Mouse (Mus musculus) forebrain, embryonic 10.5 days (tissue): ENCODE measurements around the gene Ldah. TPM values are rescaled to one million over a fixed set of nuclear protein-coding genes. Genes with fewer than 3 reads are reported as not detected.

Experiments used
- DNase-seq: peaks from one replicate; pipeline ENCODE4 v3.0.0-alpha.2; 2017; ENCODE audit warnings: low spot score; ENCODE audit errors: extremely low spot score
- H3K27ac ChIP-seq: fragments of 300-500 bp; sonication (generic); 2 replicates; pipeline ENCODE4 v1.5.1; 2016; ENCODE audit warnings: mild to moderate bottlenecking
- H3K27me3 ChIP-seq: fragments of 300-500 bp; sonication (generic); 2 replicates; pipeline ENCODE4 v1.6.1; 2016; ENCODE audit warnings: mild to moderate bottlenecking; ENCODE audit not compliant: poor library complexity, severe bottlenecking
- H3K36me3 ChIP-seq: fragments of 300-500 bp; sonication (generic); replicated peaks from 2 replicates; pipeline ENCODE4 v1.6.1; 2016; ENCODE audit warnings: mild to moderate bottlenecking, moderate library complexity
- H3K4me1 ChIP-seq: fragments of 300-500 bp; sonication (generic); 2 replicates; pipeline ENCODE4 v1.6.1; 2016
- H3K4me3 ChIP-seq: fragments of 300-500 bp; sonication (generic); 2 replicates; pipeline ENCODE4 v1.5.1; 2016; ENCODE audit warnings: mild to moderate bottlenecking, moderate library complexity
- H3K9me3 ChIP-seq: fragments of 300-500 bp; sonication (generic); 2 replicates; pipeline ENCODE4 v1.6.1; 2016; ENCODE audit warnings: mild to moderate bottlenecking, moderate library complexity
- WGBS: fragments of 180-500 bp; shearing (Covaris S2); methylation state at CpG from one replicate; pipeline ENCODE4 v1.1.7; 2016; 5-methylcytosine and 5-hydroxymethylcytosine counted together
- polyA plus RNA-seq: library from polyadenylated mRNA; unstranded; fragments of >200 nt; fragmentation: Nextera tagmentation; extraction: Ambion mirVana; gene quantifications from 2 replicates; pipeline ENCODE4 v1.2.1, GENCODE M21; 2016

The Ldah gene
- polyA plus RNA-seq, 1 experiment from 2014 or later: 70.4 TPM

DNA sequence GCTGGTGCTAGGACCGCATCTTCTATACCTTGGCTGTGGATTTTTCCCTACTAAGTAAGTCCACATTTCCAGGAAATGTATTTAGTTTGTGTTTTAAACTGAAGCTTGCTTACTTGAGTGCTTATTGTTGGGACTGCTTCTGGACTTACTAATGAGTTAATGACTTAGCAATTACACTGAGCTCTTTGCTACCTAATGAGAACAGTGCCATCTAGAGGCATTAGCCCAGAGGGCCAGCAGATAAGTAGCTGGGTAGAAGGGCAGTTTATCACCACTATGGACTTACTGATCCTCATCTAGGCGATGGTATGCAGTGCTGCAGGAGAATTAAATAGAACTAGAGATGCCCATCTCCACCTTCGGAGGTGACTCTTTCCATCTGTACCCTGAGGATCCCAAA is 24.8 kb downstream of the Ldah start:
- Histone ChIP-seq H3K36me3 (peaks cover 14% of the 10 kb centered on the region), H3K27ac (no peak overlapping the region), H3K9me3 (no peaks in the 10 kb centered on the region), H3K4me1 (no peaks in the 10 kb centered on the region), H3K4me3 (no peak overlapping the region), H3K27me3 (no peaks in the 10 kb centered on the region)
- DNase-seq: no peak
- 89% methylated on average over 3 of the region's 3 CpGs for WGBS

DNA sequence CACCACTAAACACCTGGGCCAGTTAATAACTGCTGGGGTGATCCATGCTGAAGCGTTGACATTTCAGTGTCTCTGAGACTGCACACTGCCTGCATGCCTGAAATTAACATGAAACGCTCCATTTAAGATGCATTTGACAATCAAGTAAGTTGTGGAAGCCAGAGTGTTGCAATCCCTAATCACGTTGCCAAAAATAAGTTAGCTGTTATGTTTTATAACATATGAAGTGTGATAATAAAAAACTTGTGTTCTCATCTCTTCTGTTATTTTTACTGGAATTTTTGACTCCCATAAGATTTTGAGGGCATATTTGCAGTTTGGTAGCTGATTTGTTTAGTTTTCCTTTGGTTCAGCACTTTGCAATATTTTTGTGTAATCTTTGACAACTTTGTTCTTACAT is 34.3 kb downstream of the Ldah start:
- no peak overlapping the region for H3K27ac ChIP-seq
- no peaks in the 10 kb centered on the region for H3K9me3 ChIP-seq
- H3K27me3 ChIP-seq: no peaks in the 10 kb centered on the region
- WGBS: 89% methylated on average over 3 of the region's 3 CpGs
- peaks cover 8% of the 10 kb centered on the region for H3K36me3 ChIP-seq
- H3K4me3 ChIP-seq: no peak overlapping the region
- DNase-seq: no peak
- H3K4me1 ChIP-seq: no peaks in the 10 kb centered on the region

DNA sequence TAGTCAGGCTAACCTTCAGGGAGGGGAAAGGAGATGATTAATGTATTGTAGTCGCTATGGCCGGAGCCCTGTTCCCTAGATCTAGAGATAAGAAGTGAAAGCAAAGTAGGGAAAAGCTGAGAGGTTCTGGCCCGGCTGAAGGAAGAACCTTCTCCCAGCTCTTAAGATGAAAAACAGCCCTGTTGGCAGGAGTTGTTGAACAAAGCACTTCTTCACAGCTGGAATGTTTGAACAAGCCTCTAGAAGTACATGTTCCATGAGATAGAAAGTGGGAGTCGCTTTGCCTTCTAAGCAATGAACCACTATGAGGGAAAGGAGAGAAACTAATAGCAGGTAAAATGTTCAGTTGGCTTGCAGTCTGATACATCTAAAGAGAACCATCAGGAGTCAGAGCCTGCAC is 36.8 kb downstream of the Ldah start:
- Histone ChIP-seq H3K9me3 (no peaks in the 10 kb centered on the region), H3K36me3 (no peaks in the 10 kb centered on the region; the same call in 1 of the 2 replicates), H3K4me3 (no peak overlapping the region), H3K4me1 (peaks cover 4% of the 10 kb centered on the region; the same call in 1 of the 2 replicates), H3K27ac (no peak overlapping the region), H3K27me3 (no peaks in the 10 kb centered on the region)
- 90% methylated on average over 4 of the region's 4 CpGs for WGBS
- DNase-seq: no peak

DNA sequence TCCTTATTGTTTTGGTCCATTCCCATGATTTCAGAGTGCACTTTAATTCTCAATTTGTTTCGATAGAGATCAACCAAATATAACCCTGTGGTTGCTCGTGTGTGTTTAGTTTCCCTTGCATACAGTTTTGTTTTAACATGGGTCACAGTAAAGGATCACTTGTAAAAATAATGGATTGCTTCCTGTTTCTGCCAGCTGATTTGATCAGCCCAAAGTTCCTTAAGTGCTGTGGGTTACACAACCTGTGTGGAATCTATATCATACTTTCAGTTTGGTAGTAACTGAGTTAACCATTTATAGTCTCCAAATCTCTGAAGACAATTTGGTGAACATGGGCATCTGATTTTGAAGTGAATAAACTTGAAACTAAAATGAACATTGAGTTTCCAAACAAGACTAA is 52.4 kb downstream of the Ldah start:
- Histone ChIP-seq H3K4me1 (peaks cover 7% of the 10 kb centered on the region), H3K9me3 (no peaks in the 10 kb centered on the region), H3K27me3 (no peaks in the 10 kb centered on the region), H3K4me3 (no peak overlapping the region), H3K36me3 (peaks cover 5% of the 10 kb centered on the region; the same call in 1 of the 2 replicates), H3K27ac (no peak overlapping the region)
- DNase-seq: no peak
- WGBS: 90% methylated on average over 2 of the region's 2 CpGs

DNA sequence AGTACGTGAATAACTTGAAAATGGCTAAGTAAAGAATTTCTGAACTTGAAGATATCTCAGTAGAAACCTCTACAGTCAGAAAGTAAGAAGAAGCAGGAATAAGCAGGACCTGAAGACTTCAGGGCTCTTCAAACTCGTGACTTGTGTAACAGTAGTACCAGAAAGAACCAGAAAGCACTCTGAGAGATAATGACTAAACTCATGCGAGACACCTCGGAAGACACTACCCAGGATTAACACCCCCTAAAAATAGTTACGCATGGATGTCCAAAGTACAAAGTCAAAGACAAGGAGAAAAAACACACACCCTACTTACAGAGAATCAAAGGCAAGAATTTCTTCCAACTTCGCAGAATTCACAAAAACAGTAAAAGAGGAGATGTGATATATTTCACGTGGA is 58.4 kb downstream of the Ldah start:
- H3K27me3 ChIP-seq: no peaks in the 10 kb centered on the region
- H3K27ac ChIP-seq: no peak overlapping the region
- 91% methylated on average over 7 of the region's 7 CpGs for WGBS
- no peak for DNase-seq
- H3K9me3 ChIP-seq: no peaks in the 10 kb centered on the region
- no peak overlapping the region for H3K4me3 ChIP-seq
- peaks cover 9% of the 10 kb centered on the region for H3K36me3 ChIP-seq
- peaks cover 4% of the 10 kb centered on the region for H3K4me1 ChIP-seq

DNA sequence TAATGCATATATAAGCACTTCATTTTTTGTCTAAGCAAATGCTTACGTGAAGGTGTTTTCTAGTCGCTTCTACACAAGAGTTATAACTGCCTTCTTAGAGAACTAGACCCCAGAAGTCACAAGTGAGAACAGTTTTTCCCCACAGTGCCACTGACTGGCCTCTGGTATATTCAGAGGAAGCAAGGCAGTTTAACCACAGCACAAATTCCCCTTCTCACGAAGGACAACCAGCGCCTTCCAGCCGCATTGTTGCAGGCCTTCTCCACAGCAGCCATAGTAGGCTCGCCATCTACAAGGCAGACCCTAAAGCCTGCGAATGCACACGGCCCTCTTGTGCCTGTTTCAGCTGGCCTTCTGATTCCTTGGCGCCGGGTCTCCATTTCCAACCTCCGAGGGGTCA is 61.7 kb downstream of the Ldah start:
- 96% methylated on average over 11 of the region's 11 CpGs for WGBS
- no peak overlapping the region for H3K27ac ChIP-seq
- no peaks in the 10 kb centered on the region for H3K27me3 ChIP-seq
- no peak for DNase-seq
- H3K4me3 ChIP-seq: no peak overlapping the region
- no peaks in the 10 kb centered on the region for H3K9me3 ChIP-seq
- peaks cover 9% of the 10 kb centered on the region for H3K36me3 ChIP-seq
- no peaks in the 10 kb centered on the region for H3K4me1 ChIP-seq

DNA sequence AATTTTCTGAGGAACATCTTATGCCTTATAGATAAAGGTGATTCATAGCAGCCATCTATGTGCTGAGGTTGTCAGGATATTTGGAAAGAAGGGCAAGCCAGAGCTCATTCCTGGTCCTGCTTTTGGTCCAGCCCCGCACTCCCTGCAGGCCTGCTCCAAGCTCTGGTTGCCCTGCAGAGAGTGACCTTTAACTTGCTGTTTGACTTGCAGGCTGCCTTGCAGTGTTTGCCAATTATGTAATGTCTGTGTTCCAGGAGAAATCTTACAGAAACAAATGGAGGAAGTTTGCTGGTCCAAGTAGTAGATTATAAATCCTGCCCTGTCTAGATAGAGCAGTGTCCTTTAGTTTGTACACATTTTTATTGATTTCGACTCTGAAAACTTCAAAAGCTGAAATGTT is 63.5 kb downstream of the Ldah start:
- H3K27ac ChIP-seq: no peak overlapping the region
- 85% methylated on average over 2 of the region's 2 CpGs for WGBS
- H3K9me3 ChIP-seq: no peaks in the 10 kb centered on the region
- peaks cover 9% of the 10 kb centered on the region for H3K36me3 ChIP-seq
- H3K4me1 ChIP-seq: no peaks in the 10 kb centered on the region
- no peak for DNase-seq
- H3K4me3 ChIP-seq: no peak overlapping the region
- no peaks in the 10 kb centered on the region for H3K27me3 ChIP-seq

DNA sequence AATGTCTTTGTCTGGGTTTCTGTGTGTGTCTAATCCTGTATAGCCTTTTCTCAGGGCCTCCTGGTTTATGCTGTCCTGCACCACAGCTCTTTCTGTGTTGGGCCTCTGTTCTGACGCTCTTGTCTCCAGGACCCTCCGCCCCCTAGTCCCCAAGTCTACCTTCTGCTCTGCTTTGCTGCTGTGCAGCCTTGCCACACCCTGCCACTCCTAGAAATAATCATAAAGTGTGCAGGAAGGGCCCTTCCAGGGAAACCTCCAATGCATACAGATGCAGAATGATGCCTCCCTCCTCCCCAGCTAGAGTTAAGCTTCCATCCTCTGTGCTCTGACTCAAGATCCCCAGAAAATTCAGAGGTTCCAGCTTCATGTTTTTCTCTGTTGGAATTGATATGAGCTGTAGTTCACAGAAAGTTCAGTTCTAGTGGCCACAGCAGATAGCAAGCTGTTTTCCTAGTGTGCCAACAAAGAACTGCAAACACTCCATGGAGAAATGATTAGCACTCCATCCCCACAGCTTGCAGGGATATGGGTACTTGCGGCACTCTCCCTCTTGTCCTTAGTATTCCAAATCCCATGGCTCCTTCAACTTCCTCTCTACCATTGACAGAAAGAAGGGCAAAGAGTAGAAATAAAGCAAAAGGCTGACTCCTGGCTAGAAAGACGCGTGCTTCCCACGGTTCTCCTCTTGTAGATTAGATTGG is 65.7 kb downstream of the Ldah start:
- no peak overlapping the region for H3K27ac ChIP-seq
- no peak overlapping the region for H3K4me3 ChIP-seq
- no peaks in the 10 kb centered on the region for H3K4me1 ChIP-seq
- H3K27me3 ChIP-seq: no peaks in the 10 kb centered on the region
- DNase-seq: no peak
- peaks cover 7% of the 10 kb centered on the region; the same call in 1 of the 2 replicates for H3K36me3 ChIP-seq
- no peaks in the 10 kb centered on the region for H3K9me3 ChIP-seq
- WGBS: 96% methylated on average over 6 of the region's 6 CpGs

DNA sequence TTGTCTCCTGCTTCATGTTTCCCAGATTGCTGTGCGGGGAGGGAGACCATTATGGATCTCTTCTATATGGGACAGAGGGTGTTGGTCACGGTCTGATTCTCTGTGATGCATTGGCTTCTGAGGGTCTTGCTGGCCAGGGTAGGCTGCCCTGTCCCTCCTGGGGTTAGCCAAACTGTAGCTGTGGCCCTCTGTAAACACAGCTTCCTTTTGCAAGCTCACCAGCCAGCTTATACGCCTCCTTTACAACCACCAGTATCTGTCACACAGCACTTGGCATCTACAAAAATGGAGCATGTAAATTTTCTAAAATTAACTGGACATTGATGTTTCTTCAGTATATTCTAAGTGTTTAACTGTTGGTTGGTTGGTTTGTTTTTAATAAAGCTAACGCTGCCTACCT is 67.5 kb downstream of the Ldah start:
- WGBS: 87% methylated on average over 4 of the region's 4 CpGs
- Histone ChIP-seq H3K4me3 (no peak overlapping the region), H3K4me1 (no peaks in the 10 kb centered on the region), H3K9me3 (no peaks in the 10 kb centered on the region), H3K27me3 (no peaks in the 10 kb centered on the region), H3K36me3 (peaks cover 6% of the 10 kb centered on the region; the same call in 1 of the 2 replicates), H3K27ac (no peak overlapping the region)
- no peak for DNase-seq

DNA sequence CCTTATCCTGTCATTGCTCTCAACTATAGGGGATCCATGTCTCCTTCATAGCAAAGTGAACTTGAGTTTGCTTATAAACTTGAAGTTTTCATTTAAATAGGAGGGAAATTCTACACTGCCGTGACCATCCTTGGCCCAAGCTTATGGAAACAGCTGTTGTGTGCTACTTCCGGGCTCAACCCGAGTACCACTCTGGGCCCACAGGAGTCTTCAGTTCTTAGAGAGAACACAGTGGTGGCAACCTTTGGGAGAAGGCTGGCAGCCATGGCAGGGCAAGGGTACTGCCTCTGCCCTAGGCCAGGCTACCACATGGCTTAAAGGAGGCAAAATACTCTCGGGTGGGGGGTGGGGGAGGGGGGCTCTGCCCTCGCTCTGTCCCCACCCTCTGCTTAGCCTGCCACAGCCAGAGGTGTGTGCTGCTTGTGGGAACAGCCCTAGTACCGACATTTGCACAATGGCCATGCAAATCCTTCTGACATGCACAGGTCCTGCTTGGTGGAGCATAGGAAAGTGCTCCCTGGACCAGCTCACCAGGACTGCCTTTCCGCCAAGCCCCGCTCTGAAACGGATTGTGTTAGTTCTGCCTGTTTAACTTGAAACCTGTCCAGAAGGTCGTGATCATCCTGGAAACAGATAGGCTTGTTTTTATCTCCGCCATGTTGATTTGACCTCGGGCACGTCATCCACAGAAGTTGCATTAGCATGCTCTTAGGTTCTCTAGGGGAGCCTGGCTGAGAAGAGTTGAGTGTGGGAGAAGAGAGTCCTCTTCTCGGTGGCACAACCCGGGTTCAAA is 73.5 kb downstream of the Ldah start:
- Histone ChIP-seq H3K27me3 (no peaks in the 10 kb centered on the region), H3K27ac (no peak overlapping the region), H3K36me3 (peaks cover 28% of the 10 kb centered on the region), H3K4me3 (no peak overlapping the region), H3K4me1 (no peaks in the 10 kb centered on the region), H3K9me3 (no peaks in the 10 kb centered on the region)
- no peak for DNase-seq
- WGBS: 84% methylated on average over 15 of the region's 15 CpGs

DNA sequence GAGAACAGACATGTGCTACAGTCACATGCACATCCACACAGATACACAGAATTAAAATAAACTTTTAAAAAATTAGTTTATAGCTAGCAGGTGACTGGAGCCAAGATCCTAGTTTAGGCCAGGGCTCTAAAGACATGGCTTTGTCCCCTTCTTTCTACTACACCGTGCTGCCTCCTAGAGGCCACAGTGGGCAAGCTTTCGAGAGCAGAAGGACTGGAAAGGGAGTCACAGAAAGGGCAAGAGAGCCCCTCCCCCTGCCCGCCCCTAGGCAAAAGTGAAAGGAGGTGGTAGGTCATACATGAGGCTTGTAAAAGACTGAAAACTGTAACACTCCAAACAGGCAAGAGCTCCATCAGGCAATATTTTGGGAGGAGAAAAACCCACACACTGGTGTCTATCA is 80.1 kb downstream of the Ldah start:
- Histone ChIP-seq H3K4me3 (no peak overlapping the region), H3K9me3 (no peaks in the 10 kb centered on the region), H3K27me3 (peaks cover 6% of the 10 kb centered on the region; the same call in 1 of the 2 replicates), H3K36me3 (peaks cover 11% of the 10 kb centered on the region; the same call in 1 of the 2 replicates), H3K4me1 (peaks cover 24% of the 10 kb centered on the region), H3K27ac (no peak overlapping the region)
- WGBS: 64% methylated on average over 3 of the region's 3 CpGs
- no peak for DNase-seq

DNA sequence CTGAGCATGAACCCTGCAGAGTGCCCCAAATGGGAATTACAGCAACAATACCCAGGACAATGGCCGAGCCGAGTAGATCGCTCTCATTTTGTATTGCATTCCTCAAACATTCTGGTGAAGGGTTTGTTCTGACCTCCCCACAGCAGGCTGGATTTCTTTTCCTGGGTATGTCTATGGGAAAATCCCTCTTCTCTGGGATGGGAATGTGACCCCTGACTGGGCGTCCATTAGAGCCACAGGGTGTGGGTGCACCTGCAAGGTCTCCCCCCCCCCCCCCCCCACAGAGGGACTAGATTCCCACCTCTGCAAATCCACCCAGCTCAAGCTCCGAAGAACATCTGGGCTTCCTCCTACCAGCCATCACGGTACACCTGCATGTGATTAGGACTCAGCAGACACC is 81.2 kb downstream of the Ldah start:
- peaks cover 17% of the 10 kb centered on the region for H3K27me3 ChIP-seq
- H3K36me3 ChIP-seq: peaks cover 8% of the 10 kb centered on the region; the same call in 1 of the 2 replicates
- no peaks in the 10 kb centered on the region for H3K9me3 ChIP-seq
- no peak overlapping the region for H3K27ac ChIP-seq
- 69% methylated on average over 6 of the region's 6 CpGs for WGBS
- peaks cover 24% of the 10 kb centered on the region for H3K4me1 ChIP-seq
- DNase-seq: no peak
- no peak overlapping the region for H3K4me3 ChIP-seq

DNA sequence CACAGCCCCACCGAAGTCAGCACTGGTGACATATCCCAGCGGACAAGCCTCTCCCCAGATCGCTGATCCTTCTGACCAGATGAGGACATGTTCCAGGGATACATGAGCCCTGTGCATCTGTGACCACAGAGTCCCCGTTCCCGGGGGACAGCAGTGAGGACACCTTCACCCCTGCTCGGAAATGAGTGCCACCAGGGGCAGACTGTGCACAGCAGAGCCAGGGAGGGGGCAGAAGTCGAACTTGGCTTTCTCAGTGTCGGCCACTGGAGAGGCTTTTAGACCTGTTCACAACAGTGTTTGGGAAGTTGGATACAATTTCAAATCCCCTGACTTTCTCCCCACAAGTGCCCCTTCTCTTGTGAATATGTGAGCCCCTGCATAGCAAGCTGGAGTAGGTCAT is 81.6 kb downstream of the Ldah start:
- Histone ChIP-seq H3K27me3 (peaks cover 21% of the 10 kb centered on the region), H3K4me3 (no peak overlapping the region), H3K9me3 (no peaks in the 10 kb centered on the region), H3K4me1 (peaks cover 24% of the 10 kb centered on the region), H3K27ac (no peak overlapping the region), H3K36me3 (peaks cover 4% of the 10 kb centered on the region; the same call in 1 of the 2 replicates)
- no peak for DNase-seq
- WGBS: 90% methylated on average over 8 of the region's 8 CpGs
